Mouse (Mus musculus): ENCODE measurements around the gene Nell1.

Nell1 gene

GRCm38 (mm10) chr7:50338226-50338625 lies 363.6 kb downstream of the Nell1 start:
- DNase-seq = no peak

DNA sequence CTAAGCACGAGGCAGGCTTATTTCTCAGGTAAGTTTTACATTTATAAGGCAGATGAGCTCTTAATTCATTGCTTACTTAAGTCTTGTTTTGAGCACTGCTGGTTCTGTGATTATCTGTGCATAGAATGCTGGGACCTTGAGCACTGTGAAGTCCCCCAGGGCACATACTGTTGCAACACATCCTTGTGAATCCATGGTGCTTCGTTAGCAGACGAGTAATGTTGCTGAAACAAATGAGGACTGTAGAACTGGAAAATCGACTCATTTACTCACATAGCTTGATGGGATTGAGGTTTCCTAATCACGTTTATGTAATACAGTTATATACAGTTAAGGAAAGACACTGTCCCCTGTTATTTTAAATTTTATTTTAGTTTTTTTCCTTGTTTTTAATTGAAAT lies 364.1 kb downstream of the Nell1 start:
- DNase-seq = no peak

DNA sequence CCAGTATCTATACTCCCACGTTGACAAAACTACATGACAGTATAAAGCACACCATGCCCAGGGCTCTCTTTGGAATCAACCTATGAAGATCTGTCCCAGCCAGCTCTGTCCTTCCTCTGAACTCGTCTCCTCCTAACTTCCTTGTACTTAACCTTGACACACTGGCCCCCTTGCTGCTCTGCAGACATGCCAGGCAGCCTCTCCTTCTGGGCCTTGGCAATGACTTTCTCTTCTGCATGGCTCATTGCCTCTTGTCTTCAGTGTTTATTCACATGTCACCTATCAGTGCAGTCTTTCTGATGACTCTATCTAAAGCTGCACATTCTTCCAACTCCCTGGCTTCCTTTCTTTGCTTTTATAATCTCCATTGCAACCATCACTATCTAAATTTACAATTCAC lies 376.9 kb downstream of the Nell1 start:
- DNase-seq = no peak

- DNase-seq = peak; percentile 4 to 43
Measured at GRCm38 (mm10) chr7:50357213-50357612, 382.5 kb downstream of the Nell1 start.

- DNase-seq = no peak
Measured at GRCm38 (mm10) chr7:50362039-50362438, 387.4 kb downstream of the Nell1 start.

GRCm38 (mm10) chr7:50374876-50375275 lies 400.2 kb downstream of the Nell1 start:
- DNase-seq = no peak

DNA sequence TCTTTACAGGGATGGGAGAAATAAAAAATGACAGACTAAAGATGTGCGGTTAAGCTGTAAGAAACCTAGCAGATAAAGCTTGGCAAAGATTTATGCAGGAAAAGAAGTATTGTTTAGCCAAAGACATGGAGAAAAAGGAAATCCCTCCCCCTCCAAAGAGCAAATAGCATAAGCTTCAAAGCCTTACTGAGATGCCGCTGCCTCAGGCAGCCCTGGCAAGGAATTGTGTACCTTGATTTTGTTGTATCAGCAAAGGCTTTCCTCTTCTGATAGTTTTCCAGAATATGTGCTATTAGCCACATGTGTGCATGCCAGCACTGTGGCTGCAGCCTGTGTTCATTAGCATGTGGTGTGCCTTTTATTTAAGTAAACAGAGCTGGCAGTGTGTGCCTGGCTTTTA lies 435.8 kb downstream of the Nell1 start:
- DNase-seq = no peak

DNA sequence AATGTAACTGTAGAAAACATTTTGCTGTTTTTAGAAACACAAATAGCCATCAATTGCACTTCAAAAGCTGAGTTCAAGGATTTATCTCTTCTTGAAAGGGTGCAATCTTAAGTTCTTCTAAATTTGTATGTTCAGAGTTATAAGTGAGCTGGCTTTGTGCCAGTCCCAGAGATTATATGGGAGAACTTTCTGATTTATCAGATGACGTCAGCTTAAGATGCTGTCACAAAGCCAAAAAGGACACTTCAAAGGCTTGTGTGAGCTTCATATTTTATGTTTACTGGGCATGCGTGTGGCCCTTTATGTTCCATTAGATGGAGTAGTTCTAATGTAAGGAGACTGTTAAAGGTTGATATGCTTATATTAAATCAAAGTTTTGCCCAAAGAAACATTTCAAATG lies 445.3 kb downstream of the Nell1 start:
- DNase-seq = no peak

DNA sequence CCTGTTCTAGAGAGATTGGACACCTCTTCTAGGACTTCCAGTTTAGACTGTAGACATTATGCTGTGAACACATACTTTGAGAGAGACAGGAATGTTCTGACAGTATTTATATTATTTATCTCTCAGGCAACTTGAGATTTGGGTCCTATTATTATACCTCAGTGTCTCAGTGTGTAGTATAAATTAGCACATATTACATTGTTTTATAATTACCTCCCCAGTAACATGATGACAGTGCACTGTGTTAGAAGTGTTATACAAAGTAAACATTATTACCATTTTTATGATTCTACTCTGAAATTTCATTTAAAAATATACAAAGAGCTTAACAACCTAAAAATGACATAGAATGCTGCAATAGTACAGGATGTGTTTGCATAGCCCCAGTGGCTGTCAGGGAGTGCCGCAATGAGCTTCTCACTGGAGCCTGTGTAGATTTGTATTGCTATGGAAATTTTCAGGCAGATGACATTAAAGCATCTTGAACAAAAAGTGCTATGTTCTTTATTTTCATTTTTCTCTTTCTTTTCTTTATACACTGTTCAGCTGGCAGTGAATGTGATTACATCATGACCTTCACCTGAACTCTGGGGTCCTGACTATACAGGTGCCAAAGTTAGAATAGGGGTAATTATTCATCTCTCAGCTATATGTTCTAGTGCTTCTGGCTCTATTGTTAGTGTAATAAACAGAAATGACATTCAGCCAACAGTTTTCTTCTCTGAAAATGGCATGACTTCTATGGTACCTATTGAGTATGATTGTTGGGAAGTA lies 447.9 kb downstream of the Nell1 start:
- DNase-seq = no peak

DNA sequence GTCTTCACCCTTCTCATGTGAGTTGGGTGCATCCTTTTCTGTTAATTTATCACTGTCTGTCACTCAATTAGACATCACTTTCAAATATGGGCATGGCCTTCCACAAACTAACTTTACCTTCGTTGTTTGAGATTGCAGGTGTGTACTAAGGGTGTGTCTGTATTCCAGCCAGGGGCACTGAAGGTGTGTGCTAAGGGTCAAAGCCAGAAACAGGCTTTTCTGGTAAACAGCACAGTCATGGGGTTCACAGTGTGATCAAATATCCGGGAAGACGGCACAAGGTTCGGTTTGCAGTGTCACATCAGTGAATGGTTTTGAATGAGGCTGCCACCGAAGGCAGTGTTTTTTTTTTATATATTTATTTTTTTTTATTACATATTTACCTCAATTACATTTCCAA lies 455.1 kb downstream of the Nell1 start:
- DNase-seq = no peak

DNA sequence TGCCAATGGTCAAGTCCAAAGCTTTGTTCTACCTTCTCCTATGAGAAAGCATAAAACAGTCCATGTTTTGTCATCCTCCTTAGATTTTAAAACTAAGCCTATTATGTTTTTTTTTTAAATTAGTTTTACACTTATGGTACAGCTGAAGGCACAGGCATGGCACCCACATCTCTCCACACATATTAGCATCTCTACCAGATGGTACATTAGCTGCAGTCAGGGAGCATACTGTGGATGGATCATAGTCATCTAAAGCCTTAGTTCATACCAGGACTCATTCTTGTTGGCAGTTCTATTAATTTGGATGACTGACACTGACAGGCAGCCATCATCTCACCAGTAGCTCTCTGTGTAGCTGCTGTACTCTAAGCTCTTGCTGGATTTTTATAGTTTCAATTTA lies 466.6 kb downstream of the Nell1 start:
- DNase-seq = no peak

- DNase-seq = no peak
Measured at GRCm38 (mm10) chr7:50447316-50447715, 472.7 kb downstream of the Nell1 start.

- no peak for DNase-seq
Measured at GRCm38 (mm10) chr7:50467742-50468141, 493.1 kb downstream of the Nell1 start.

DNA sequence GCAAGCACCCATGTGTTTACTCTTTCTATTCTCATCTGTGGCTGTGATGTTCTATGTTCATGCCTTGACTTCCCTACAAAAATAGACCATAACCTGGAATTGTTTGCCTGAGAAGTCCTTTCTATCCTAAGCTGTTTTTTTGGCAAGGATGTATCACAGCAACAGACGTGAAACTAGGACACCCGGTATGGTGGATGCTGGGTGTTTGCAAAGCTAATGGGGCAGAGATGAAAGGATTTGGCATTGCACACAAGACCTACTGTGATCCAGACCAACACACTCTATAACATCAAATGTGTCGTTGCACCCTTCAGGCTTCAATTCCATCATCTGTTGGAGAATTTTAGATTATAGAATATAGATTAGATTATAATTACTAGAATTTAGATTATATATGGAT lies 495.9 kb downstream of the Nell1 start:
- no peak for DNase-seq

DNA sequence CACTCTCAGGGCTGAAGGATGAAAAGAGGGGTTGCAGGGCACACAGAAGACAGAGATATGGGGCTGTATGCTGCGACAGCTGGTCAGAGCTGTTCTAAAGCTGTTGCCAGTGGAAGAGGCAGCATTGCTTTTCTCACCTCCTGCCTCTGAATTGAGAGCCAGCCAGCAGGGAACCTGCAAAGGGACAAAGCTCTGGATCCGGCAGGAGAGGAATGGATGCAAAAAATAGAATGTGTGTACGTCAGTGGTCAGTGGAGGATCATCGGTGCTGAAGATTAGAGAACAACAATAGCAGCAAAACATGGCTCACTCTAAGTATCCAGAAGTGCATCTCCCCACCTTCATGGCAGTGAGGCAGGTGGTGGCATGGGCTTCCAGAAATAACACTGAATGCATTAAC lies 507.3 kb downstream of the Nell1 start:
- no peak for DNase-seq

GRCm38 (mm10) chr7:50485304-50485703 lies 510.6 kb downstream of the Nell1 start:
- DNase-seq = peak in 1 of 2 experiments; percentile 29

GRCm38 (mm10) chr7:50486884-50487420 lies 512.3 kb downstream of the Nell1 start:
- DNase-seq = no peak

- DNase-seq = no peak
Measured at GRCm38 (mm10) chr7:50501562-50501961, 526.9 kb downstream of the Nell1 start.

DNA sequence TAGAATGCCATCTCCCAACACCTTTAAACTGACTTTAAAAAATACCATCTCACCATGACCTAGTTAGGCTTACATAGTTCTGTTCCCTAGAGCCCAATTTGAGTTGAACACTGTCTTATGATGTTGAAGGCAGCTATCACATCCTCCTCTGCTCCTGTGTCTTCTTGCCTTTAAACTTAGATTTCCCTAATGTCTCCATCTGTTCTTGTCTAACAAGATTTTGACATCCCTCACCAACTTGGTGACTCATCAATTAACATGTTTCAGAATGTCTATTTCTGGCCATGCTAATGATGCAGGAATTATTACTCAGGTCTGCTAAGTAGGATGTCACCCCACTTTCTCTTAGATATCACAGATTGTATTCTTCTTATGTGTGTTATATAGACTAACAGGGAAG lies 532.4 kb downstream of the Nell1 start:
- DNase-seq = no peak

- no peak for DNase-seq
Measured at GRCm38 (mm10) chr7:50514830-50515229, 540.2 kb downstream of the Nell1 start.

DNA sequence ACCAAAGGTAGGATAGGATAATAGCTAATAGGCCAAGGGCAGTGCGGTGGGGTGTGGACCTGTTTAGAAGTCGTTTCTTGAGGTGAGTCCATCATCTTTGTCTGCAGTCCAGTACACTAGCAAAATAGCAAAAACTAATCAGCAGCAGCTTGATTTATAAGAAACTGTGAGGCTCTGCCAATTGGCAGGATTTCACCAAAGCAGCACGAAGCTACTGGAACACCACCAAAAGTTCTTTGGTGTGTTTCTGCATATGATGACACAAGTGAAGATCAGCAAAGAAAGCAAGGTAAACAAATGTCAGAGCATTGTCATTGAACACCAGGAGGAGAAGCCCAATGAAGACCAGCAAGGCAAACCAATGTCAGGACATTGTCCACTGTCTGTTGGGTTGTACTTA lies 542.0 kb downstream of the Nell1 start:
- DNase-seq = no peak

DNA sequence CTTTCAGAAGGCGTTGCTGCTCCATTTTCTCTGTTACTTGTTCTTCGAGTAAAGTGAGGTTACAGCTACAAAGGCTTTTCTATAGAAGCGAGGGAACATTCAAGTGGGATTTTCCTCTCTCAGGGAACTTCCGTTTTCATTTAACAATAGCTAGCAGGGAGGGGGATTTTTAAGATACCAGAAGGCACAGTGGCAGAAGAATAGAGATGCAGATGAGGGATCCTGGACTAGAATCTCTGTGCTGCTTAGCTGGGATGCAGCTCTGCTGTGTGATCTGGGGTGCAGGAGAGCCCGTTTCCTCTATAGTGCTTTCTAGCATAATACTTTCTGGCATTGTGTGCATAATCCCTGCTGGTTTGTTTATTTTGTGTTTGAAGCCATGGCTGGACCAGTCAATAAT lies 568.7 kb downstream of the Nell1 start:
- DNase-seq = no peak

DNA sequence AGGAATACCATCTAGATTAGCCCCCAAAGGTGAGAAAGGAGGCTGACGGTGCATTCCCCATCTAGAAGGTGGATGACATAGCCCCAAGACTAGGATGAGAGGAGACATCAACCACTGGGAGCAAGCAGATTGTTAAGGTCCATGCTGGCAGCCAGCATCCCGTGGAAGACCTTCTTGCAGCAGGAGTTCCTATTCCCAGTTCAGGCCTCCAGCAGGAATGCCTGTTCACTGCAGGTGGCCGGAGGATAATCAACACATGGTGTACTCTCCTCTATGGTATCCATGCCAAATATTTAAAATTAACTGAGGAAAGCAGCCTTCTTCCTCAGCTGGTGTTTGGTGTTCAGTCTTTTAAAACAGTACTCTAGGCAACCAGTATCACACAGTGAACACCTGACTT lies 574.9 kb downstream of the Nell1 start:
- DNase-seq = no peak

DNA sequence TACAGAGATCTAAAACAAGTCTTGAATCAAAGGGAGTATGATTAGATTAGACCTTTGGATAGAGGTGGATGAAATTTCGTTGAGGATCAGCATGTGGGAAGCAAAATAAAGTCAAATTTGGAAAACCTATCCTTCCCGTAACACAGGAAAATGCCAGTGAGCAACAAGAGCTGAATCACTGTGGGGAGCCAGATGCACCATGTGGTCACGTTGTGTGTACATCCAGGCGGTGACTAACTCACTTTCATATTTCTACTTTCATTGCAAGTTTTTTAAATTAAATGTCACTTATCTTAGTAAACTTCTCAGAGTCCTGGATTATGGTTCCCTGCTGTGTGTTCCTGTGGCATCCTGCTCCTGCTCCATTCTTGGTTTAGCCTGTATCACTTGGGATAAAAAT lies 576.8 kb downstream of the Nell1 start:
- no peak for DNase-seq

GRCm38 (mm10) chr7:50562708-50563107 lies 588.0 kb downstream of the Nell1 start:
- DNase-seq = no peak

Measured in lung, postnatal 4 days (tissue).